Mouse (Mus musculus): ENCODE data around the gene Tyr.
A peak's percentile ranks its signal among the peaks of the same experiment; 100 is the strongest.

The Tyr gene

GRCm38 (mm10) chr7:87493412-87493811 lies at the start of gene Tyr:
Gene Tyr (minus strand): TSS chr7:87493512.
- DNase-seq (ENCODE audit: low read depth), result no peak

DNA sequence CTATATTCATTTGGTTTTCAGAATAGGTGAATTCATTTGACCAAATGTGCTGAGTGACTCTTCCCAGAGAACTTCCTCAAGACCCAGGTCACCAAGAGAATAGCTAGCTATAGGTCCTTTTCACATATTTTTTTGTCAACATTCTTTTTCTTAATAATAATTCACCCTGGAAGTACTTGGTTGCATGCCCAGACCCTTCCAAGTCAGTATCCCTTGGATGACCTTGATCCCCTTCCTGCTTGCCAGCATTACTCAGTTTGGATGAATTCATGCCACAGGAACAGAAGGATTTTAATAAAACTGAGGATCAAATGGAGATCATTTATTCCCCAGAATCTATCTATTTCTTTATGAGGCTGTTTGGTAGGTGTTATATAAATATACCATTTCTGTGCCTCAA lies 45.7 kb upstream of the Tyr start:
- no peak for DNase-seq (ENCODE audit: low read depth)

- no peak for DNase-seq (ENCODE audit: low read depth)
Observed at GRCm38 (mm10) chr7:87494124-87494682, 891 bp upstream of the Tyr start.

GRCm38 (mm10) chr7:87488024-87488423 lies 5.3 kb downstream of the Tyr start:
- DNase-seq (ENCODE audit: low read depth), result no peak

DNA sequence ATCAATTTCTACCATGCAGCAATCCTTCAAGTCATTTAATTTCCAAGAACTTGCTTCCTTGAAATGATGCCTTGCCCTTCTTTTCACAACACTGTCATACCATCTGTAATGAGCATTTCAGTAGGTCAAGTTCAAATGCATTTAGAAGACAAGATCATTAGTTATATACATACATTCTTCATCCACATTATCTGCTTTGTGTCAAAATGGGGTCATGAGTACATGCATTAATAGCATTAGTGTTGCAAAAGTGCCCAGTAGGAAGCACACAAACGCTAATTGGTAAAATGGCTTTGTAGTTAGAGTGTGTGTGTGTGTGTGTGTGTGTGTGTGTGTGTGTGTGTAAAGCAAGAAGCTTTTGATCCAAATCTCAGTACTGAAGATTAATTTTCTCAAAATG lies 80.0 kb downstream of the Tyr start:
- DNase-seq (ENCODE audit: low read depth), result no peak

GRCm38 (mm10) chr7:87411373-87411772 lies 81.9 kb downstream of the Tyr start:
- peak; percentile 51 for DNase-seq (ENCODE audit: low read depth)

GRCm38 (mm10) chr7:87397023-87397422 lies 96.3 kb downstream of the Tyr start:
- DNase-seq (ENCODE audit: low read depth), result no peak

DNA sequence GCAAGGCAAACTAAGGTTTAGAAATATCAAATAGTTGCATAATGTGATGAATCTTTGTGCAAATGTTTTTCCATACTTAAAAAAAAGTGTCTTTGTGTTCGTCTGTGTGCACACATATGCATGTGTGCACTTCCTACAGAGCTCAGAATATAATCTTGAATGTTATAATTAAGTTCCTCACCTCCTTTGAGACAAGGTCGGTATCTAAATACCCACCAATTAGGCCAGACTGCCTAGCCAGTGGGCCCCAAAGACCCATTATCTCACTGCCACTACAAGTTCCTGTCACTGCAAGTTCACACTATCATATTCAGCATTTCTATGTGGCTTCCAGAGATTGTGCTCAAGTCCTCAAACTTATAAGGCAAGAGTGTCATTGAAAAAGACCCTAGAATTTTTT lies 118.4 kb downstream of the Tyr start:
- no peak for DNase-seq (ENCODE audit: low read depth)
